In the genomic region with DNA sequence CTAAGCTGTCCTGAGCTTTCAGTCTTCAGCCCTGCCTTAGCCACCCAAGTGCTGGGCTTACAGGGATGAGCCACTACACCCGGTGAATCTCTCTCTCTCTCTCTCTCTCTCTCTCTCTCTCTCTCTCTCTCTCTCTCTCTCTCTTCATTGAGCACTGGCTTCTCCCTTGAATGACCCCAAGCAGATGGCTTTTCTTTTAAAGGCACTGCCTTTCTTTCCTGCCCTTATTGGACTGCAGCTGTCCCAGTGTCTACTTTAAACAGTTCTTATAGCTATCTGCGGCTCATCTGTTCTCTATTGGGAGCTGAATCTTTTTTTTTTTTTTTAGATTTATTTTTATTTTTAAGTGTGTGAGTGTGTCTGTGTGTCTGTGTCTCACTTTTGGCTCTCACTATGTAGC, we compare ENCODE assay signal across 22 mouse cellular contexts. TPM values are rescaled to one million over a fixed set of nuclear protein-coding genes. Genes with fewer than 3 reads are reported as not detected.
DNase-seq lines count a peak whose midpoint lies in the region; ATAC-seq and TF ChIP-seq lines count a peak whose summit lies in the region.
"Had no signal": no experiment of that assay in that cellular context is flagged by ENCODE, and none has a peak within 500 bp of the region (broad histone marks: within the 10 kb centered on the region; RNA-seq: fewer than 3 reads in every experiment).

No protein-coding gene starts in this region.

- no peaks in the 10 kb centered on the region for H3K79me2 ChIP-seq in myocyte (ENCODE audit: control insufficient read depth, insufficient read depth)

- no peak overlapping the region for H3K4me2 ChIP-seq in embryonic facial prominence, embryonic 14.5 days (ENCODE audit: low read depth, low read length)
- no peak overlapping the region for H3K4me2 ChIP-seq in limb, embryonic 14.5 days (replicated peaks; ENCODE audit: low read depth, low read length, severe bottlenecking)
- no peak overlapping the region for H3K4me2 ChIP-seq in myocyte (ENCODE audit: low read depth)

- no peak for TF ChIP-seq POLR2A in limb, embryonic 14.5 days (IDR thresholded peaks at IDR 0.05; ENCODE audit: borderline replicate concordance, extremely low read depth, insufficient read depth, insufficient read length)
- no peak for TF ChIP-seq POLR2A in myocyte (IDR thresholded peaks at IDR 0.05; ENCODE audit: insufficient read length, low read depth)

- H3K27ac ChIP-seq in embryonic facial prominence, embryonic 14.5 days (replicated peaks; ENCODE audit: low read depth, low read length): no peak overlapping the region
- no peak overlapping the region for H3K27ac ChIP-seq in embryonic facial prominence, embryonic 10.5 days (replicated peaks)
- no peak overlapping the region for H3K27ac ChIP-seq in limb, embryonic 14.5 days (replicated peaks; ENCODE audit: low read depth, low read length)
- H3K27ac ChIP-seq in limb, embryonic 10.5 days: no peak overlapping the region

- peaks cover 17% of the 10 kb centered on the region for H3K36me3 ChIP-seq in embryonic facial prominence, embryonic 14.5 days (ENCODE audit: control insufficient read depth, insufficient read depth, low read length)
- H3K36me3 ChIP-seq in embryonic facial prominence, embryonic 10.5 days (replicated peaks): peaks cover 28% of the 10 kb centered on the region
- H3K36me3 ChIP-seq in limb, embryonic 14.5 days (ENCODE audit: control insufficient read depth, insufficient read depth, low read length): peaks cover 9% of the 10 kb centered on the region
- H3K36me3 ChIP-seq in limb, embryonic 10.5 days: peaks cover 17% of the 10 kb centered on the region
- no peaks in the 10 kb centered on the region for H3K36me3 ChIP-seq in myocyte (ENCODE audit: control insufficient read depth, insufficient read depth)

- H3K4me1 ChIP-seq in embryonic facial prominence, embryonic 14.5 days (ENCODE audit: control insufficient read depth, insufficient read depth, low read length): no peaks in the 10 kb centered on the region
- H3K4me1 ChIP-seq in embryonic facial prominence, embryonic 10.5 days: peaks cover 7% of the 10 kb centered on the region; the same call in 1 of the 2 replicates
- H3K4me1 ChIP-seq in limb, embryonic 14.5 days (ENCODE audit: control insufficient read depth, insufficient read depth, low read length): no peaks in the 10 kb centered on the region
- no peaks in the 10 kb centered on the region for H3K4me1 ChIP-seq in limb, embryonic 10.5 days

- peak; percentile 55 for DNase-seq in embryonic facial prominence, embryonic 14.5 days (ENCODE audit: low spot score)
- DNase-seq in embryonic facial prominence, embryonic 10.5 days (ENCODE audit: low spot score): no peak
- peak; percentile 20 for DNase-seq in limb, embryonic 14.5 days (ENCODE audit: low spot score)
- DNase-seq in limb, embryonic 10.5 days (ENCODE audit: low spot score): no peak
- no peak for DNase-seq in kidney, adult 9 months
- DNase-seq: adrenal gland, adult 2 months; adrenal gland, adult 8-10 months; adrenal gland, postnatal 10 days; adrenal gland, postnatal 14 days; adrenal gland, postnatal 25 days; adrenal gland, postnatal 36 days; B cell, adult 2 months; cerebellum, adult 11 months; cerebellum, adult 11-12 months; cerebellum, adult 18-20 months had no signal

- H3K4me3 ChIP-seq in embryonic facial prominence, embryonic 14.5 days (ENCODE audit: low read depth, low read length): no peak overlapping the region
- no peak overlapping the region for H3K4me3 ChIP-seq in embryonic facial prominence, embryonic 10.5 days
- H3K4me3 ChIP-seq in limb, embryonic 14.5 days (replicated peaks; ENCODE audit: low read length): no peak overlapping the region
- no peak overlapping the region for H3K4me3 ChIP-seq in limb, embryonic 10.5 days
- no peak overlapping the region for H3K4me3 ChIP-seq in myocyte

- H3ac ChIP-seq in myocyte (ENCODE audit: control insufficient read depth, insufficient read length): no peak overlapping the region

- WGBS in embryonic facial prominence, embryonic 14.5 days: 72% methylated on average over 2 of the region's 2 CpGs
- 78% methylated on average over 2 of the region's 2 CpGs for WGBS in embryonic facial prominence, embryonic 10.5 days
- 84% methylated on average over 2 of the region's 2 CpGs for WGBS in limb, embryonic 14.5 days
- WGBS in limb, embryonic 10.5 days: 84% methylated on average over 2 of the region's 2 CpGs

- ATAC-seq in embryonic facial prominence, embryonic 14.5 days (ENCODE audit: low read depth): peak; percentile 53; the same call in 1 of the 2 replicates
- 0 out of 2 replicates have a peak, but pooled peaks have one; percentile 30 for ATAC-seq in limb, embryonic 14.5 days (ENCODE audit: low FRiP score, low read depth)
- ATAC-seq: activated CD4-positive, CD25-positive, alpha-beta regulatory T cell, adult 4 months; CD4-positive, CD25-positive, alpha-beta regulatory T cell, adult 4 months; Patski had no signal

- H3K9ac ChIP-seq in embryonic facial prominence, embryonic 14.5 days (ENCODE audit: low read depth, low read length): no peak overlapping the region
- H3K9ac ChIP-seq in limb, embryonic 14.5 days (ENCODE audit: low read depth, low read length, severe bottlenecking): no peak overlapping the region

- H3K27me3 ChIP-seq in embryonic facial prominence, embryonic 14.5 days (replicated peaks; ENCODE audit: control insufficient read depth, insufficient read depth, low read length): no peaks in the 10 kb centered on the region
- no peaks in the 10 kb centered on the region for H3K27me3 ChIP-seq in embryonic facial prominence, embryonic 10.5 days (replicated peaks; ENCODE audit: low read depth, poor library complexity, severe bottlenecking)
- H3K27me3 ChIP-seq in limb, embryonic 14.5 days (ENCODE audit: control insufficient read depth, insufficient read depth, low read length): no peaks in the 10 kb centered on the region
- no peaks in the 10 kb centered on the region for H3K27me3 ChIP-seq in limb, embryonic 10.5 days (ENCODE audit: low read depth, poor library complexity, severe bottlenecking)
- H3K27me3 ChIP-seq in myocyte (ENCODE audit: control insufficient read depth, insufficient read depth, insufficient read length): no peaks in the 10 kb centered on the region
- H3K27me3 ChIP-seq: CH12.LX, Patski had no signal

- H3K9me3 ChIP-seq in embryonic facial prominence, embryonic 14.5 days (ENCODE audit: control insufficient read depth, low read length): no peaks in the 10 kb centered on the region
- H3K9me3 ChIP-seq in embryonic facial prominence, embryonic 10.5 days: no peaks in the 10 kb centered on the region
- H3K9me3 ChIP-seq in limb, embryonic 14.5 days (ENCODE audit: control insufficient read depth, low read length): no peaks in the 10 kb centered on the region
- H3K9me3 ChIP-seq in limb, embryonic 10.5 days (replicated peaks): no peaks in the 10 kb centered on the region
- H3K9me3 ChIP-seq: G1E had no signal

TF ChIP-seq in myocyte, 11 proteins besides CTCF, POLR2A, EP300 and RAD21:
- TF ChIP-seq MYOG (IDR thresholded peaks at IDR 0.05; ENCODE audit: control insufficient read depth in 1 of 3, insufficient read depth in 1 of 3, insufficient read length in 2 of 3, low read depth in 2 of 3) (peak in 1 of 3 experiments; percentile 84), MYOD1 (IDR thresholded peaks at IDR 0.05; ENCODE audit: control insufficient read depth in 1 of 3, insufficient read length in 2 of 3, low read depth in 2 of 3) (peak in 2 of 3 experiments; percentile 30 to 57), E2F4 (IDR thresholded peaks at IDR 0.05; ENCODE audit: insufficient read depth) (no peak), TCF12 (IDR thresholded peaks at IDR 0.05; ENCODE audit: insufficient read depth, poor library complexity, severe bottlenecking) (peak; percentile 22), USF1 (IDR thresholded peaks at IDR 0.05; ENCODE audit: low read depth) (no peak)

RNA-seq across cellular contexts. Expression of a gene that starts 15.6 kb away (rescaled TPM):
- 7.2 and 7.3 TPM in 2 replicates for polyA plus RNA-seq in embryonic facial prominence, embryonic 14.5 days (2014; fragmentation: Nextera tagmentation; extraction: Ambion mirVana)
- 6.8 and 7.3 TPM in 2 replicates for polyA plus RNA-seq in embryonic facial prominence, embryonic 10.5 days (2016; fragmentation: Nextera tagmentation; extraction: Ambion mirVana)
- polyA plus RNA-seq in limb, embryonic 14.5 days (2012; rRNA removed): 27.2 and 31.6 TPM in 2 replicates
- polyA plus RNA-seq in limb, embryonic 14.5 days (2014; fragmentation: Nextera tagmentation; extraction: Ambion mirVana): 7.8 and 9.6 TPM in 2 replicates
- polyA plus RNA-seq in limb, embryonic 10.5 days (2016; fragmentation: Nextera tagmentation; extraction: Ambion mirVana): 7.9 TPM in 2 replicates
- 11.8 TPM for polyA plus RNA-seq in myocyte (2012; fragmentation: generic; extraction: Trizol)

RNA-seq across cellular contexts. Expression of a gene that starts 31.4 kb away (rescaled TPM):
- 14.7 and 15.8 TPM in 2 replicates for polyA plus RNA-seq in embryonic facial prominence, embryonic 14.5 days (2014; fragmentation: Nextera tagmentation; extraction: Ambion mirVana)
- polyA plus RNA-seq in embryonic facial prominence, embryonic 10.5 days (2016; fragmentation: Nextera tagmentation; extraction: Ambion mirVana): 22.3 and 23.6 TPM in 2 replicates
- polyA plus RNA-seq in limb, embryonic 14.5 days (2012; rRNA removed): 12.9 and 14.9 TPM in 2 replicates
- polyA plus RNA-seq in limb, embryonic 14.5 days (2014; fragmentation: Nextera tagmentation; extraction: Ambion mirVana): 17.2 and 19.5 TPM in 2 replicates
- 22.8 and 23.2 TPM in 2 replicates for polyA plus RNA-seq in limb, embryonic 10.5 days (2016; fragmentation: Nextera tagmentation; extraction: Ambion mirVana)
- 20.6 TPM for polyA plus RNA-seq in myocyte (2012; fragmentation: generic; extraction: Trizol)

RNA-seq across cellular contexts. Expression of a gene that starts 37.3 kb away (rescaled TPM):
- not detected in 2 replicates for polyA plus RNA-seq in embryonic facial prominence, embryonic 14.5 days (2014; fragmentation: Nextera tagmentation; extraction: Ambion mirVana)
- polyA plus RNA-seq in embryonic facial prominence, embryonic 10.5 days (2016; fragmentation: Nextera tagmentation; extraction: Ambion mirVana): not detected in 2 replicates
- polyA plus RNA-seq in limb, embryonic 14.5 days (2012; rRNA removed): 0.05 TPM in 1 of 2 replicates, not detected in the other
- 0.17 TPM in 1 of 2 replicates, not detected in the other for polyA plus RNA-seq in limb, embryonic 14.5 days (2014; fragmentation: Nextera tagmentation; extraction: Ambion mirVana)
- 0.21 TPM in 1 of 2 replicates, not detected in the other for polyA plus RNA-seq in limb, embryonic 10.5 days (2016; fragmentation: Nextera tagmentation; extraction: Ambion mirVana)
- polyA plus RNA-seq in myocyte (2012; fragmentation: generic; extraction: Trizol): not detected
- polyA plus RNA-seq: activated CD4-positive, CD25-positive, alpha-beta regulatory T cell, adult 4 months; adrenal gland, adult 2 months; brain, embryonic 14.5 days; CD4-positive, CD25-positive, alpha-beta regulatory T cell, adult 4 months; G1E had no signal

RNA-seq across cellular contexts. Expression of a gene that starts 51.9 kb away (rescaled TPM):
- polyA plus RNA-seq in embryonic facial prominence, embryonic 14.5 days (2014; fragmentation: Nextera tagmentation; extraction: Ambion mirVana): 16.0 and 20.2 TPM in 2 replicates
- 21.0 and 24.9 TPM in 2 replicates for polyA plus RNA-seq in embryonic facial prominence, embryonic 10.5 days (2016; fragmentation: Nextera tagmentation; extraction: Ambion mirVana)
- polyA plus RNA-seq in limb, embryonic 14.5 days (2012; rRNA removed): 24.4 and 25.6 TPM in 2 replicates
- polyA plus RNA-seq in limb, embryonic 14.5 days (2014; fragmentation: Nextera tagmentation; extraction: Ambion mirVana): 22.4 and 25.0 TPM in 2 replicates
- 23.3 and 23.7 TPM in 2 replicates for polyA plus RNA-seq in limb, embryonic 10.5 days (2016; fragmentation: Nextera tagmentation; extraction: Ambion mirVana)
- 30.4 TPM for polyA plus RNA-seq in myocyte (2012; fragmentation: generic; extraction: Trizol)

Comparison
In these comparisons a context has a peak if more than half of its experiments do, and no peak if none do; other contexts are left out.
1. DNase-seq: peak in embryonic facial prominence, embryonic 14.5 days (single experiment) and limb, embryonic 14.5 days (single experiment); none in embryonic facial prominence, embryonic 10.5 days (single experiment), limb, embryonic 10.5 days (single experiment) and kidney, adult 9 months (single experiment).